Mouse (Mus musculus) layer of hippocampus, adult 9-11 months (tissue): ENCODE results near the gene Gm7792.
"Not testable (repeated sequence)": the region's sequence is repeated elsewhere in the genome, so short reads cannot be mapped to it uniquely, and the experiment has no call there.

Experiments used
- DNase-seq: peaks from one replicate; pipeline ENCODE4 v3.0.0; 2022

Gene Gm7792

DNA sequence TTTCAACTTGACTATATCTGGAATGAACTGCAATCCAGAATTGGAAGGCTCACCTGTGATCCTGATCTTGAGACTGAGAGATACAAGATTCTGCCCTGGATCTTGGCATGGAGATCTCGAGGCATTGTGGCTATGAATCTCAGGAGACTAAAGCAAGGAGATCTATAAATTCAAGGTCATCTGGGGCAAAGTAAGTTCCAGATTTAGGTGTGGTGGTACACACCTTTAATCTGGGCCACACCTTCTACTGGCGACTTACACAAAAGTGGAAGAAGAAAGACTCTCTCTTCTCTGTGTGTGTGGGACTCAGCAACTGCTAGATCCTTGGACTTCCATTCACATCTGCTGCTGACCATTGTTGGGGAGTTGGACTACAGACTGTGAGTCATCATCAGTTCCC lies at the start of gene Gm7792:
Gm7792 (plus strand) TSS at position 301 of the 400 bp plus-strand sequence.
- not testable (repeated sequence) for DNase-seq
